Comparison of ENCODE assay signal across 16 mouse cellular contexts in genomic region chr10:95118786-95119351, GRCm38 (mm10).
DNase-seq lines count a peak whose midpoint lies in the region; ATAC-seq and TF ChIP-seq lines count a peak whose summit lies in the region.
"Had no signal": no experiment of that assay in that cellular context is flagged by ENCODE, and none has a peak within 500 bp of the region (broad histone marks: within the 10 kb centered on the region; RNA-seq: fewer than 3 reads in every experiment).

No protein-coding gene starts in this region.

- H3K4me3 ChIP-seq in heart, embryonic 10.5 days = no peak overlapping the region
- H3K4me3 ChIP-seq in heart, adult 2 months = no peak overlapping the region
- no peak overlapping the region for H3K4me3 ChIP-seq in lung, embryonic 14.5 days (ENCODE audit: low read depth, low read length)
- no peak overlapping the region for H3K4me3 ChIP-seq in stomach, postnatal 0 days (ENCODE audit: low read depth, low read length)
- H3K4me3 ChIP-seq: hindbrain, embryonic 12.5 days; layer of hippocampus, adult 2 months; liver, embryonic 15.5 days had no signal

- no peak overlapping the region for H3K4me2 ChIP-seq in lung, embryonic 14.5 days
- H3K4me2 ChIP-seq in stomach, postnatal 0 days (replicated peaks; ENCODE audit: low read depth) = no peak overlapping the region
- H3K4me2 ChIP-seq: heart, embryonic 11.5 days; hindbrain, embryonic 12.5 days; liver, embryonic 15.5 days had no signal

- peak overlapping the region; percentile 59 for H3K27ac ChIP-seq in heart, embryonic 10.5 days
- H3K27ac ChIP-seq in heart, adult 2 months = no peak overlapping the region
- H3K27ac ChIP-seq in lung, embryonic 14.5 days (ENCODE audit: low read depth) = peak overlapping the region; percentile 78
- H3K27ac ChIP-seq in stomach, postnatal 0 days (replicated peaks) = no peak overlapping the region
- H3K27ac ChIP-seq: hindbrain, embryonic 12.5 days; layer of hippocampus, adult 2 months; liver, embryonic 15.5 days had no signal

- no peak for DNase-seq in heart, embryonic 10.5 days (ENCODE audit: low spot score)
- no peak for DNase-seq in heart, adult 2 months
- peak; percentile 66 for DNase-seq in lung, embryonic 14.5 days
- DNase-seq in lung, adult 18-20 months = no peak
- DNase-seq in stomach, postnatal 0 days (ENCODE audit: low spot score) = no peak
- DNase-seq: adrenal gland, postnatal 36 days; cerebellum, adult 9-11 months; left cerebral cortex, postnatal 4 days had no signal

- WGBS in heart, embryonic 10.5 days = 47% methylated on average over 8 of the region's 8 CpGs
- WGBS in heart, adult 2 months = 65% methylated on average over 8 of the region's 8 CpGs
- WGBS in lung, embryonic 14.5 days = 31% methylated on average over 8 of the region's 8 CpGs
- 61% methylated on average over 8 of the region's 8 CpGs for WGBS in stomach, postnatal 0 days

- no peaks in the 10 kb centered on the region for H3K9me3 ChIP-seq in heart, embryonic 10.5 days
- no peaks in the 10 kb centered on the region for H3K9me3 ChIP-seq in lung, embryonic 14.5 days (ENCODE audit: low read depth, low read length)
- H3K9me3 ChIP-seq in stomach, postnatal 0 days (ENCODE audit: control insufficient read depth, low read length) = no peaks in the 10 kb centered on the region
- H3K9me3 ChIP-seq: hindbrain, embryonic 12.5 days; liver, embryonic 15.5 days had no signal

- H3K79me2 ChIP-seq in heart, adult 2 months (replicated peaks; ENCODE audit: control insufficient read depth, insufficient read depth, low read length) = no peaks in the 10 kb centered on the region

- no peak overlapping the region for H3K9ac ChIP-seq in heart, adult 2 months (ENCODE audit: low read depth, low read length)
- no peak overlapping the region for H3K9ac ChIP-seq in lung, embryonic 14.5 days
- no peak overlapping the region for H3K9ac ChIP-seq in stomach, postnatal 0 days (ENCODE audit: low read length)
- H3K9ac ChIP-seq: hindbrain, embryonic 12.5 days; liver, embryonic 15.5 days had no signal

- H3K4me1 ChIP-seq in heart, embryonic 10.5 days = peaks cover 22% of the 10 kb centered on the region
- H3K4me1 ChIP-seq in heart, adult 2 months (ENCODE audit: control insufficient read depth, insufficient read depth, low read length) = peaks cover 6% of the 10 kb centered on the region
- peaks cover 29% of the 10 kb centered on the region for H3K4me1 ChIP-seq in lung, embryonic 14.5 days (ENCODE audit: insufficient read depth)
- H3K4me1 ChIP-seq in stomach, postnatal 0 days (replicated peaks; ENCODE audit: control insufficient read depth, insufficient read depth) = no peaks in the 10 kb centered on the region; the same call in 1 of the 2 replicates
- H3K4me1 ChIP-seq: hindbrain, embryonic 12.5 days; liver, embryonic 15.5 days had no signal

- TF ChIP-seq POLR2A in heart, adult 2 months (IDR thresholded peaks at IDR 0.05; ENCODE audit: insufficient read depth, low read depth, low read length) = no peak

- no peaks in the 10 kb centered on the region for H3K36me3 ChIP-seq in heart, embryonic 10.5 days
- H3K36me3 ChIP-seq in heart, adult 2 months (ENCODE audit: control insufficient read depth, insufficient read depth, low read length) = peaks cover 4% of the 10 kb centered on the region; the same call in 1 of the 2 replicates
- no peaks in the 10 kb centered on the region for H3K36me3 ChIP-seq in lung, embryonic 14.5 days (ENCODE audit: insufficient read depth)
- no peaks in the 10 kb centered on the region for H3K36me3 ChIP-seq in stomach, postnatal 0 days (ENCODE audit: control insufficient read depth, insufficient read depth, low read length)
- H3K36me3 ChIP-seq: hindbrain, embryonic 12.5 days; liver, embryonic 15.5 days had no signal

- ATAC-seq in lung, embryonic 14.5 days (ENCODE audit: insufficient read depth) = peak; percentile 23; the same call in 1 of the 2 replicates
- peak; percentile 86 for ATAC-seq in CD4-positive, CD25-positive, alpha-beta regulatory T cell, adult 4 months
- peak; percentile 75 for ATAC-seq in inflammation-experienced regulatory T-cells, adult 6 months
- ATAC-seq in stomach, postnatal 0 days (ENCODE audit: low FRiP score, low TSS enrichment) = no peak
- ATAC-seq: intestine, postnatal 0 days; midbrain, embryonic 16.5 days had no signal

- no peaks in the 10 kb centered on the region for H3K27me3 ChIP-seq in heart, embryonic 10.5 days (ENCODE audit: insufficient read depth, poor library complexity, severe bottlenecking)
- H3K27me3 ChIP-seq in heart, adult 2 months (ENCODE audit: control insufficient read depth, insufficient read depth, low read length) = no peaks in the 10 kb centered on the region
- no peaks in the 10 kb centered on the region for H3K27me3 ChIP-seq in lung, embryonic 14.5 days (ENCODE audit: insufficient read depth, low read length)
- no peaks in the 10 kb centered on the region for H3K27me3 ChIP-seq in stomach, postnatal 0 days (ENCODE audit: control insufficient read depth, insufficient read depth, low read length)
- H3K27me3 ChIP-seq: liver, embryonic 15.5 days had no signal

- intact Hi-C loops in heart, adult 2 months (cut with DNase I) = no loop called here

- TF ChIP-seq EP300 in heart, adult 2 months (IDR thresholded peaks at IDR 0.05; ENCODE audit: insufficient read depth, low read depth, low read length) = no peak
- no peak for TF ChIP-seq EP300 in stomach, postnatal 0 days (optimal IDR thresholded peaks at IDR 0.05)

- TF ChIP-seq CTCF in heart, adult 2 months (IDR thresholded peaks at IDR 0.05) = no peak
- TF ChIP-seq CTCF in lung, embryonic 14.5 days (IDR thresholded peaks at IDR 0.05; ENCODE audit: low read depth) = no peak
- TF ChIP-seq CTCF in stomach, postnatal 0 days (IDR thresholded peaks at IDR 0.05; ENCODE audit: low read depth) = no peak

Comparison
In these comparisons a context has a peak if more than half of its experiments do, and no peak if none do; other contexts are left out.
1. H3K27ac ChIP-seq: peak in heart, embryonic 10.5 days (single experiment) and lung, embryonic 14.5 days (single experiment); none in heart, adult 2 months (single experiment) and stomach, postnatal 0 days (single experiment).